Mouse (Mus musculus) lung, postnatal 36 days (tissue): ENCODE measurements around the gene Ccnc.

Experiments
- DNase-seq: peaks from one replicate; pipeline ENCODE4 v3.0.0; 2022; ENCODE audit warnings: mixed read lengths

Gene Ccnc

GRCm38 (mm10) chr4:21727615-21728165 lies at the start of gene Ccnc:
Ccnc (plus strand) TSS chr4:21727701.
- peak; percentile 94 for DNase-seq

GRCm38 (mm10) chr4:21678101-21678974 lies 49.2 kb upstream of the Ccnc start:
- no peak for DNase-seq

DNA sequence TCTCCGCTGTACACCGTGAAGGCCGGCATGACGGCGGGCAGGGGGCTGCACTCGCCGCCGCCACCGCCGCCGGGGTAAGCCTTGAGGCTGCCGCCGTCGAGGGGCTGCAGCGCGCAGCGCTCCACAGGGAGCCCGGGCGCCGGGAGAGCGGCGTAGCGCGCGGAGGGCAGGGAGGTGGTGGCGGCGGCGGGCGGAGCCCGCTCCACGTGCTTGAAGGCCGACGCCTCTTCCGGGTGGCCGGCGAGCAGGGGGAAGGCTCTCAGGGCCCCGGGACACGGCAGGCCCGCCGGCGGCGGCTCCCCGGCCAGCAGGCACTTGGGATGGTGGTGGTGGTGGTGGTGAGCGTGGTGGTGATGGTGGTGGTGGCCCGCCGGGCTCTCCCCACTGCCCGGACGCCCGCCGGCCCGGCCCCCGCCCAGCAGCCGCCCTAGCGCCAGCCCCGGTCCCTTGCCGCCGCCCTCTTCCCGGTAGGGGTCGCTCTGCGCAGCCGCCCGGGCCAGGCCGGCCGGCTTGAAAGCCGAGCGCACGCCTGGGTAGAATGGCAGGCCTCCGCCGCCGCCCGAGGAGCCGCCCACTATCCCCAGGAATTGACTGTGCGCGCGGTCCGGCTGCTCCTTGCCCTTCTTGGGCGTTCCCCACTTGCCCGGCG lies 48.4 kb upstream of the Ccnc start:
- no peak for DNase-seq

DNA sequence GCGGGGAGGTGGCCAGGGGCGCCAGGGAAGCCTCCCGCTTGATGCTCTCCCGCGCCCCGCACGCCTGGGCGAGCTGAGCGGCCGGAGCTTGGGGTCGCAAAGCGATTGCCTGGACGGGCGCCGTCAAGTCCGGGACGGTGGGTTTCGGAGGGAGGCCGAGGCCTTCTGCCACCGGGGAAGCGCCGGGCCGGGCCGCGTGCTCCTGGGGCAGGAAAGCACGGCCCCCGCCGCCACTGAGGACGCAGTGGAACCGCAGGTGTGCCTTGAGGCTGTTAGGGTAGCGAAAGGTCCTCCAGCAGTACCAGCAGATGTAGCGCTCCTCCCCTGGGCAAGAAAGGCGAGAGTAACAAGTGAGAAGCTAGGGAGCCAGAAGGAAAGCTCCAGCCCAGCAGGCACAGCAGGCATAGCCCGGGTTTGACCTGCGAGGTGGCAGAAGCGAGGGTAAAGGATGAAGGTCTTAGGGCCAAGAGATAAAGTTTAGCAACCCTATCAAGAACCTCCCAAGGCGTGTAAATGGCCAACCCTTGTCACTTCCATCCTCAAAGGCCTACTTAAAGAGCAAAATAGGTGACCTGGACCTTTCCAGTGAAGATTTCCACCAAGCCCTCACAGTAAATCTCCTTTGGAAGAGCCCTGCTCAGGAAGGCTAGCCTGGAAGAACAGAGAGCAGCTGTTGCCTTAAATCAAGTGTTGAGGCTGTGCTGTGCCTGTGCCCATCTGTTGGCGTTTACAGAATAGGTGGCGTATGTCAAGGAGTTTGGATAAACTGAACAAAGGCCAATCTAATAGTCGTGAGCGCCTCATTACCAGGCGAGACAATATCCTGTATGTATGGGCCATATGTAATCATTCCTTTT lies 47.6 kb upstream of the Ccnc start:
- no peak for DNase-seq

DNA sequence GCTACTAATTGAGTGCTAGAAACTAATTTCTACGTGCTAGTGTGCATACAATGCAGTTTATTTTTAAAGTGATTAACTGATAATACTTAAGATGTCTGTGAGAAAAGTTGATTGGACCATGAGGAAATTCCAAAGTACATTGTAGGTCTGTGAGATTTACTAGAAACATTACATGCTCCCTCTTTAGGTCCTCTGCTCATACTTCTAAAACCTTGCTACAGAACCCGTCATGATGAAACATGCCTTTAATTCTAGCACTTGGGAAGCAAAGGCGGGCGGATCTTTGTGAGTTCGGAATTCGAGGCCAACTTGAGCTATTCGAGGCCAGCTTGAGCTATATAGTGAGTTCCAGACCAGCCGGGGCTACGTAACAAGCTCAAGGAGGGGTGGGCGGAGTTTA lies 46.5 kb upstream of the Ccnc start:
- no peak for DNase-seq

DNA sequence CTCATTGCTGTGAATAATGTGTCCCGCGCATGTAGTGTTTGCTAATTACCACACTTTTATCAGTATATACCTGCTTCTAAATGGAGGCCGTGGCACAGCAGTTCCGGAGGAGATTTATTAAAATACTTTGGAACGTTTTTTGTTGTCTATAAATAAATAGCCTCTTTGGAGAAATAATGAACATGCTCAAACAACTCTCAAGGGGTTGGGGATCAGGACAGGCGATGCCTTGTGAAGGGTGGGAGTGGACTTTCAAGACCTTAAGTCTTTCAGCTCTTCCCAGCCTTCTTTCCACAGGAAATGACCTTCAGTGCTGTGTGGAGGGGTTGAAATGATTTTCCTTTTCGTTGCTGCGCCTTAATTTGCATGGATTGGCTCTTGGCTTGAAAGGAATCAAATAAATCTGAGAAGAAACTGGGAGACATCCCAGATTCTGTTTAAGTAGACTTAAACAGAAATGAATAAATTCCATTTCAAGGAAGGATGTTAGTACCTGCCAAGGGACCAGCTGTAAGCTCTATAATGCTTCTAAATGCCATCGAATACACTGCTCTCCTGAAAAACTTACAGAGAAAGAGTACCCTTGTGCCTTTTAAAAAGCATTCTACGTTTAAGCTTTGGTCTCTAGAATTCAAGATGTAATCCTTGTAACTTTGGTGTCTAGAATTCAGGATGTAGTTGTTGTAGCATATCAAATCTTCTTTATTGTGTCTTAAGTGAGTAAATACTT lies 44.9 kb upstream of the Ccnc start:
- DNase-seq = no peak

DNA sequence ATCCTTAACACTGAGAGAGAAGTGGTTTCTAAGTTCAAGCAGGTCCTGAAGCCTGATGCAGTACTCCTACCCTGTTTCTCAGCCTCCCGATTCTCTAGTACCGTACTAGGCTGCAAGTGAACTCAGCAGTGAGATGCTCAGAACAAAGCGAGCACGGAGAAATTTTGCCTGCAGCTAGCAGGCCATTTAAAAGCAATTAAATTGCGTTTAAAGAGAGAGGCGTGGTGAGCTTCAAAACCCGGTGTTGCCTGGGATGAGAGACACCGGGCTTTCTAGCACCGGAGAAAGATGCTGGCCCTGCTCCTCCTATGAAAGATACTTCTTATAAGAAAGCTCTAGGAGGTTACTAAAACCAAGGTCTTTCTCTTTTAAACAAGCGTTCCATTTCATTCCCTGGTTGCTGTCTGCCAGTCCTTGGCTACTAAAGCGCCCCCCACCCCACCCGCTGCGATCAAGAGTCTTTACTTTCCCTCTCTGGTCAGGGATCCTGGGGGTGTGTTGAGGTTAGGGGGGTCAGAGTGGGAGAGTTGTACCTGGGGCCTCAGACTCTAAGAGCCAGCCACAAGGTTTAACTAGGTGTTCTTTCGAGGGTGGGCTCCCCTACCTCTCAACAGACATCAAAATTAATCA lies 43.0 kb upstream of the Ccnc start:
- no peak for DNase-seq

GRCm38 (mm10) chr4:21685595-21686091 lies 41.9 kb upstream of the Ccnc start, which contains the start of gene Prdm13:
Prdm13 (minus strand) TSS chr4:21685963.
- no peak for DNase-seq

DNA sequence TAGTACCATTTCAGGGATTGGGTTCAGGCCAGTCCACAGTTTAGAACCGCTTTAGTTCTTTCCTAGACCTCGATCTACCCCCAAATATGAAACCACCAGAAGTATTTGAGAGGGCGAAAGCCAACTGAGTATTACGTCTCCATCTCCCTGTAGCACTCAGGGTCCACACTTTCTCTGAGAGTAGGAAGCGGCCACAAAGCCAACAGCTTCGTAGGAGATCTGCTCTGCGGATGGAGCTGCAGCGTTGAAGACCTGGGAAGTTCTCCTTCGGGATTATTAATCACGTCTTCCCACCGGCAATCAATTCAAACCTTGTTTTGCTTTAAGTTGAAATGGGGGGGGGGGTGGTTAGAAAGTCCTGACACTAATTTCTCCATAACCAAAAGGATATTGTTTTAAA lies 41.1 kb upstream of the Ccnc start:
- no peak for DNase-seq

DNA sequence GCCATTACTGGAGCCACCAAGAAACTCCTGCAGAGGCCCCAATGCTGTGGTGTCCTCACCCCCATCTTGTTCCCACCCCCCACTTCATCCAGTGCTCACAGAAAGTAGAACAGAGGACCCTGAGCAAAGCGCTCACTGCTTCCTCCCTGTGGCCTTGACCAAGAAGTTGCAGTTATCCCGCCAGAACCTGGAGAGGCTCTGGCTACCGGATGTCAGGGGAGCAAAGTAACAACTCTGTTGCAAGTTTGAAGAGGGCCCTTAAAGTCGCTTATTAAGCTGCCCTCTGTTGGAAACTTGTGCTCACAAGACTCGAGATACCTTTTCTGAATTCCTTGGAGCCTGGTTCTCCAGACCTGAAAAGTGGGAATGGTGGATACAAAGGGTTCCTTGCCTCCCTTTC lies 40.6 kb upstream of the Ccnc start:
- DNase-seq = no peak

DNA sequence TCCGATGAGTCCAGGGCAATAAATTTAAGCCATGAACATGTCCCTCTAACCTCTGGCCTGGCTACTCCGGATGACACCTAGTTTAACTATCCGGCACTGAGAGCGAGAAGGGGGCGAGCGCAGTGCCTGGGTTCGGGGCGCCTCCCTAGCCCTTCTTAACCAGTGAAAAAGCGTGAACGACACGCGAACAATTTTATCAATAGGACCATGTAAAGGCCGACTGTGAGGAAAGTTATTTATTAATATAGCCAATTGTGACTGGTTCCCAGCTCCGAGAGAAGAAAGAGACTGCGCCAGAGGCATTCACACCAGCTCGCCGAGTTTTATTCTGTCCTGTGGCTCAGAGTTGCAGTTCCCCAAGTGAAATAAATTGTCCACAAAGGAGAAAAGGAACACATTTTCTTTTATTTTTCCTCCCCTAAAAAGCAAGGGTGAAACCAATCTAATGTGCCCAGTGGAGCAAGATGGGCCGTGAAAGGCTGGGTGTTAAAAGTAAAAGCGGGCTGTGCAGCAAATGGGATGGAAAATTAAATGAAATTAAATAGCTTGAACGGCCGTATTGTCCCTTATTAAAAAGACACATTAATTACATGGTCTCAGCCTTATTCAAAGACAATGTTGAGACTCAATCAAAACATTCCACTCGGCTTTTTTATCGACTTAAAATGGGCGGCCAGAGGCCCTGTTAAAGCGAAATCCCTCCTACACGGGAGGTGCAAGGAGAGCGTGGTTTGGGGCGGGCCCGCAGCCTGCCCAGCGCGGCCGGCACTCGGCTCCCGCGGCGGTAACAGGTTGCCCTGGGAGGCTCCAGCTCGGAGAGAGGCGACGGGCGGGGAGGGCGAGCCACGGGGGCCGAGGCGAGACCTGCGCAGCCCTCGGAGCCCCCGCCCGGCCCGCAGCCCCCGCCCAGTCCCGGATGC lies 39.5 kb upstream of the Ccnc start:
- no peak for DNase-seq

- no peak for DNase-seq
Observed at GRCm38 (mm10) chr4:21688703-21689200, 38.7 kb upstream of the Ccnc start.

DNA sequence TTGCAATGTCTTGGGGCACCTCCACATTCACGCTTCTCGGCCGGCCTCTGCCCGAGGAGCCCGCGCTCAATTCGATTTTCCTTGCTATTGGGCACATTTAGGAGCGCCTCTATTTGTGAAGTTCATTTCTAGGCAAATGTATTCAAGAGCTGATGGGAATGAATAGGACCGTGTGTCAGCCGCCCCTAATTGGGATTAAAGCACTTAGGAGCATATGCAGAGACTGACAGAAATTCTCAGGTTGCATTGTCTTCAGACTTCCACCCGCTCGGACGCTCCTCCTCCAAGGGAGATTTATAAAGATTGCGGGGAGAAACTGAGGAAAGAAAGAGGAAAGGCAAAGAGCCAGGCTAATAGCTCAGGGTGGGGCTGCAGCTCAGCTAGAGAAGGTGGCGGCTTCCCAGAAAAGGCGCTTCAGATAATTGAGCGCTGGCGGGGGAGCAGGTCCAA lies 38.0 kb upstream of the Ccnc start:
- no peak for DNase-seq

DNA sequence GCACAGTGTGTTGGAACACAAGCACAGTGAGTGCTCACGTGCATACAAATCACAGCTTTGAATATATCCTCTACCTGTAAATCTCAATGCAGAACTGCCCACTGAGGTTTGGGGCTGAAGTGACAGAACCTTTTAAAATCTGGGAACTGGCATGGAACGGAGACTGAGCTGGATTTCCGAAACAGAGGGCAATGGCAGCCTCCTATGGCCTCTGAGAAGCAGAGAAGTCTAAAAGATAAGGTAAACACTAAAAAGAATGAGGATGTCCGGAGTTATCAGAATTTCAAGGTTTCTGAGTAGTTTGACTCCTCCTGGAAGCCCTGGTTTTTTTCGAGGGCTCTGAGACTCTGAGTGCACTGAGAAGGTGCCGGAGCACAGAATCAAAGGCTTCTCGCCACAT lies 37.3 kb upstream of the Ccnc start:
- no peak for DNase-seq

DNA sequence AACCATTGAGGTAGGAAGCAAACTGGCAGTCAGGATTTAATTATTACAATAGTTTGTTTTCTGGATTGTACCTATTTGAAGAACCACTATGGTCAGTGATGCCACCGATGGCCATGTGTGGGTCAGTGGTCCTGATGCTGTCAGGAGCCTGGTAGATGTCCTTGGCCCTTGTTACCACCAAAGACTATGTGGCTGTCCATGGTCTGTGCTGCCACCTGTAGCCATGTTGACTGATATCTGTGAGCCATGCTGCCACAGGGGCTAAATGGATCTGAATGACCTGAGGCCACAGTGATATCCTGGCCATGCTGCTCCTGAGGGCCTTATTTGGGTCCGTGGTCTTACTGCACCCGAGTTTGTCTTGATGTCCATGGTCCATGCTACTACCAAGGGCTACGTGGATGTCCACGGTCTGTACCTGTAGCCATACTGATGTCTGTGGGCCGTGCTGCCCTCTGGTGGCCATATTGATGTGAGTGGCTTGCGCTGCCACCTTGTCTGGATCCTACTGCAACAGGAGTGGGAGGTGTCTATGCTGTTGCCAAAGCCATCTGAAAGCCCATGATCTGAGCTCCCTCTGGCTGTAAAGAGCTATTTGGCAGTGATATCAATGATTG lies 31.8 kb upstream of the Ccnc start:
- peak; percentile 78 for DNase-seq

DNA sequence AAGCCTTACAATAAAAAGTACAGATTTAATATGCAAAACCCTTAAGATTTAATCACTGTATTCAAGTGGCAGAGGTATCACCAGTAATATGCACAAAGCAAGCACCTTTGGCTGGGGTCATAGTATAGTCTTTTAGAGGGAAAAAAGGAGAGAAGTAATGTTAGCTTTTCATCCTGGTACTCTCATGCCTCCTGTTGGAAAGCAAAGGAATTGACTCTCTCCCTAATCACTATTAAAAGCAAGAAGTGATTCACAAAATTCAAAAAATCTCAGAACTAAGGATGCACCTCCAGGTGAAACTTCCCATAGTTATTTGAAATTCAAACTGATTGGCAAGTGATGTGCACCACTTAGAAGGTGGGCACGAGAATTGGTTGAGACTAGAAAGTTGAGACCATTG lies 22.5 kb upstream of the Ccnc start:
- no peak for DNase-seq

GRCm38 (mm10) chr4:21712147-21712546 lies 15.4 kb upstream of the Ccnc start:
- peak; percentile 78 for DNase-seq

DNA sequence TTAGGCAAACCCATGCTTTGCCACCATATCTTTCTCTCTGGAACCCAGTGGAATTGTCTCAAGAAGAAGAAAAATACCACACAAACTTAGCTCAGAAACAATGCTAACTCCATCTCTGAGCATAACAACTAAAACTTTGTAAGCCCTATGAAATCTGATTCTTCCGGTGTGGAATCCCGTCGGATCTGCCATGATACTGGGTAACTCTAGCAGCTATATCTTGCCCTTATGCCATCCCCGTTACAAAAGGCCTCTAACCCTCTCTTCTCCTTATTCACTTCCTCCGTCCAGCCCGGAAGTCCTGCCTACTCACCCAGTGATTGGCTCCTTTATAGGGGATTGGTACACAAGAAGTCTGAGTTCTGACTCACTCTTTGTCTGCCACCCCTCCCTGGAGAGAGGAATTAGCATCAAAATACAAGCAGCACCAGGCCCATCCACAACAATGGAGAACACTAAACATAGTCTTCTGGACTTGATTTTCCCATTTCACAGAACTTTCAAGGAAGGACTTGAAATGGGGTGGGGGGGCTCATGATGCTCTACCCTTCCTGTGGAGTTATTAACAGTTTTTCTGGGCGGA lies 4.7 kb upstream of the Ccnc start:
- DNase-seq = no peak

- DNase-seq = peak; percentile 74
Observed at GRCm38 (mm10) chr4:21726912-21727614, 438 bp upstream of the Ccnc start.
